Mouse (Mus musculus) ES-E14 (cell line): ENCODE results near the gene Kl. TPM values are rescaled to one million over a fixed set of nuclear protein-coding genes. Genes with fewer than 3 reads are reported as not detected.

Source experiments
- DNase-seq: peaks from one replicate; pipeline ENCODE4 v3.0.0-alpha.2; 2013; ENCODE audit warnings: low read depth, low spot score
- H3K27ac ChIP-seq: 2 replicates; pipeline ENCODE4 v1.5.1; 2012; ENCODE audit warnings: low read depth, mild to moderate bottlenecking, low read length, moderate library complexity, mixed read lengths; ENCODE audit not compliant: poor library complexity, insufficient read depth, severe bottlenecking
- H3K36me3 ChIP-seq: 2 replicates; pipeline ENCODE4 v1.6.1; 2012; ENCODE audit warnings: mild to moderate bottlenecking, low read length, moderate library complexity, mixed read lengths; ENCODE audit not compliant: control insufficient read depth, poor library complexity, insufficient read depth, severe bottlenecking
- H3K4me1 ChIP-seq, 2 experiments: fragments of 150-350 bp in 1 of 2; sonication (generic) in 1 of 2; 2 replicates each; pipeline ENCODE4 v1.6.1; 2012; ENCODE audit warnings: low read length in 2 of 2, mild to moderate bottlenecking in 1 of 2, mixed read lengths in 1 of 2; ENCODE audit not compliant: control insufficient read depth in 2 of 2, insufficient read depth in 2 of 2, poor library complexity in 1 of 2
- H3K4me3 ChIP-seq, 2 experiments: fragments of 150-350 bp in 1 of 2; sonication (generic) in 1 of 2; 2 replicates each; pipeline ENCODE4 v1.5.1; 2012; ENCODE audit warnings: low read length in 2 of 2, low read depth in 1 of 2, mild to moderate bottlenecking in 1 of 2, mixed read lengths in 1 of 2; ENCODE audit not compliant: insufficient read depth in 1 of 2, poor library complexity in 1 of 2, severe bottlenecking in 1 of 2
- H3K9ac ChIP-seq: 2 replicates; pipeline ENCODE4 v1.6.1; 2012; ENCODE audit warnings: low read depth, mild to moderate bottlenecking, low read length, mixed read lengths; ENCODE audit not compliant: poor library complexity, insufficient read depth, severe bottlenecking
- H3K9me3 ChIP-seq: fragments of 150-350 bp; sonication (generic); 2 replicates; pipeline ENCODE4 v1.6.1; 2012; ENCODE audit warnings: low read depth, mild to moderate bottlenecking, low read length; ENCODE audit not compliant: control insufficient read depth, insufficient read depth
- CHD2 ChIP-seq: IDR thresholded peaks from 2 replicates; pipeline ENCODE4 v1.6.1; 2014; ENCODE audit warnings: mild to moderate bottlenecking, low read depth, low read length, inconsistent platforms
- HCFC1 ChIP-seq: IDR thresholded peaks from 2 replicates; pipeline ENCODE4 v1.6.1; 2012; ENCODE audit warnings: low read length, inconsistent platforms, borderline replicate concordance; ENCODE audit not compliant: insufficient read depth
- MAFK ChIP-seq: IDR thresholded peaks from 2 replicates; pipeline ENCODE4 v1.6.1; 2014; ENCODE audit warnings: mild to moderate bottlenecking, low read depth, low read length, inconsistent platforms; ENCODE audit not compliant: insufficient read depth
- ZC3H11A ChIP-seq: IDR thresholded peaks from 2 replicates; pipeline ENCODE4 v1.6.1; 2012; ENCODE audit warnings: low read depth, mild to moderate bottlenecking, inconsistent platforms, low read length, borderline replicate concordance
- ZNF384 ChIP-seq: IDR thresholded peaks from 2 replicates; pipeline ENCODE4 v1.6.1; 2012; ENCODE audit warnings: low read depth, low read length, inconsistent platforms
- in situ Hi-C, 2 experiments: fragments of 600-800 bp; cut with MboI; formaldehyde crosslinking; loops; one replicate each; pipeline ENCODE4 v1.15.1; 2025; ENCODE audit warnings: low sequenced_read_pairs in 2 of 2, inconsistent platforms in 1 of 2; ENCODE audit not compliant: unreplicated experiment in 2 of 2
- total RNA-seq: library from RNA; depleted of rRNA; stranded (reverse); fragments of 300-350 nt; gene quantifications from 2 replicates; pipeline ENCODE4 v1.2.3, GENCODE M21; 2012

The Kl gene
- total RNA-seq, 1 experiment, result 0.09 TPM

- in situ Hi-C loops, result no loop called here
- H3K9ac ChIP-seq, result no peak overlapping the region
- DNase-seq, result no peak
- no peak overlapping the region for H3K27ac ChIP-seq
- H3K9me3 ChIP-seq, result no peaks in the 10 kb centered on the region
- no peaks in the 10 kb centered on the region for H3K36me3 ChIP-seq
- no peak overlapping the region for H3K4me3 ChIP-seq
- peaks cover 0 to 10% of the 10 kb centered on the region in 2 experiments; a peak in 2 of 4 replicates for H3K4me1 ChIP-seq
- TF ChIP-seq ZNF384 (no peak), MAFK (no peak), HCFC1 (no peak), CHD2 (no peak), ZC3H11A (no peak)
These were observed 37.0 kb upstream of the Kl start for GRCm38 (mm10) chr5:150915080-150916055.

- in situ Hi-C loops, result no loop called here
- no peaks in the 10 kb centered on the region for H3K9me3 ChIP-seq
These were observed 35.1 kb upstream of the Kl start for GRCm38 (mm10) chr5:150917131-150917858.

GRCm38 (mm10) chr5:150918599-150918998 is 33.8 kb upstream of the Kl start:
- Histone ChIP-seq H3K4me3 (no peak overlapping the region), H3K9ac (no peak overlapping the region), H3K27ac (no peak overlapping the region), H3K36me3 (no peaks in the 10 kb centered on the region), H3K4me1 (peaks cover 0 to 8% of the 10 kb centered on the region in 2 experiments; a peak in 2 of 4 replicates), H3K9me3 (no peaks in the 10 kb centered on the region)
- no peak for DNase-seq
- TF ChIP-seq MAFK (no peak), CHD2 (no peak)
- in situ Hi-C loops, result no loop called here

More at GRCm38 (mm10) chr5:150917131-150917858, 35.1 kb upstream of the Kl start:
- Histone ChIP-seq H3K4me1 (peaks cover 0 to 10% of the 10 kb centered on the region in 2 experiments; a peak in 2 of 4 replicates), H3K36me3 (no peaks in the 10 kb centered on the region), H3K27ac (no peak overlapping the region), H3K4me3 (no peak overlapping the region), H3K9ac (no peak overlapping the region)
- TF ChIP-seq ZC3H11A, result no peak
- no peak for TF ChIP-seq ZNF384
- no peak for TF ChIP-seq CHD2
- TF ChIP-seq MAFK, result no peak
- TF ChIP-seq HCFC1, result no peak
- no peak for DNase-seq

- no peak overlapping the region for H3K9ac ChIP-seq
- H3K4me1 ChIP-seq, result peaks cover 0 to 6% of the 10 kb centered on the region in 2 experiments; a peak in 1 of 4 replicates
- no peak overlapping the region for H3K4me3 ChIP-seq
- no peaks in the 10 kb centered on the region for H3K36me3 ChIP-seq
- H3K27ac ChIP-seq, result no peak overlapping the region
- DNase-seq, result no peak
- TF ChIP-seq HCFC1 (no peak), ZC3H11A (no peak), MAFK (no peak), ZNF384 (no peak), CHD2 (no peak)
- no peaks in the 10 kb centered on the region for H3K9me3 ChIP-seq
- in situ Hi-C loops, result no loop called here
These were observed 33.1 kb upstream of the Kl start for GRCm38 (mm10) chr5:150919269-150919668.
